Mouse (Mus musculus): Measurements from ENCODE around the gene Bcl2l10. TPM values are rescaled to one million over a fixed set of nuclear protein-coding genes. Genes with fewer than 3 reads are reported as not detected.

The Bcl2l10 gene
- polyA plus RNA-seq, 1 experiment from 2014 or later, result not detected

DNA sequence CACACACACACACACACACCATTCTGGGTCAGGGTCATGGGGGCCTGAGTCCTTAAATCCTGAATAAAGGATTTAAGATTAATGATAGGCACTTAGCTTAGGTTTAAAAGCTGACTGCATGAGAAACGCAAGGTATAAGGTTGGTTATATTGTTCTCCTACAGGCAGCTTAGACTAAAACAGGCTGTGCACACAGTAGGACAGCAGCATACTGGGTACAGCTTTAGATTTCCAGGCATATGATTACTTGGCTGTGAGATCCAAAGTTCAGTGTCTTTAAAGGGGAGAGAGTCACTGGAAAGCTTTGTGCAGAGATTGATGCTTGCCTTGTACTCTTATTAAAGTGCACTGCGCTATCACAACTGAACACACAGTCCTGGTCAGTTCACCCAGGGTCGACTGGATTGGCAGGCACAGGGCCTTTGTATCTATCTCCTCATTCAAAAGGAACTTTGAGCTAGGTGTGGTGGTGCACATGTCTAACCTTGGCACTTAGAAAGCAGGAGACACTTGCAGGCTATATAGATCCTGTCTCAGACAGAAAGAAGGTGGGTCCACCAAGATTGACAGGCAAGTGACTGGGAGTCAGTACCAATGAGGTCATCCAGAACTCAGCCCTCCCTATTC is 36.9 kb downstream of the Bcl2l10 start:
- no peak for TF ChIP-seq CTCF (IDR thresholded peaks at IDR 0.05; ENCODE audit: low read depth)
- Histone ChIP-seq H3K27me3 (replicated peaks; ENCODE audit: control insufficient read depth, insufficient read depth, low read length) (no peaks in the 10 kb centered on the region), H3K4me2 (replicated peaks; ENCODE audit: low read depth) (no peak overlapping the region), H3K4me1 (replicated peaks; ENCODE audit: control insufficient read depth, insufficient read depth, low read length) (no peaks in the 10 kb centered on the region), H3K4me3 (ENCODE audit: low read depth, low read length) (no peak overlapping the region), H3K36me3 (ENCODE audit: control insufficient read depth, insufficient read depth) (peaks cover 22% of the 10 kb centered on the region), H3K27ac (ENCODE audit: low read depth, low read length) (0 out of 2 replicates have a peak overlapping the region, but pooled peaks have one; percentile 15), H3K9ac (ENCODE audit: low read depth, low read length) (no peak overlapping the region), H3K9me3 (ENCODE audit: control insufficient read depth) (no peaks in the 10 kb centered on the region)
- peak; percentile 90 for ATAC-seq
- 56% methylated on average over 3 of the region's 3 CpGs for WGBS

DNA sequence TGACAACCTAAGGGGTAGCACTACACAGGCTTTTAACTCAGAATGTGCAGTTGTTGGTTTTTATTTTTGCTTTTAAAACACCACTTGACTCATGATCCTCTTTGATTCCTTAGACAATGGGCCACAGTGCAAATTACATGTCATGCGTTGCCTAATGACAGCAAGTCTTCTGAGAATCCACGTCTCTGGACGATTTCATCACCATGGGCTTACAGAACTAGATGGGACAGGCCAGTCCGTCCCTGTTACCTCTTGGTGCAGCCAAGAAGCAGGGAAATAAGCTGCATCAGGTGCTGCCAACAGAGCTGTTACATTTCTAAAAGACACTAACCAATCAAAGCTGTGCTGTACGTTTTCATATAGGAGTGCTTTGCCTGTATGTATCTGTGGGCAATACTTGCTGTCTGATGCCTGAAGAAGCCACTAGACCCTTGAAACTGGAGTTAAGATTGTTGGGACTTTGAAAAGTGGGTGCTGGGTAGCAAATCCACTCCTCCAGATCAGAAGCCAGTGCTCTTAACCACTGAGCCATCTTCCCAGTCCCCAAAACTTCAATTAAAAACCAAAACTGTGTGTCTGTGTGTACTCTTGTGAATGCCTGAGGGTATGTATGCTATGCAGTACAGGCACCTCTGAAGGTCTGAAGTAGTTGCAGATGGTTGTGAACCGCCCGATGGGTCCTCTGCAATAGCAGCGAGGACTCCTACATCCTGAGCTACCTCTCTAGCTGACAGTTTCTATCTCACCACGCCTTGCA is 37.8 kb downstream of the Bcl2l10 start:
- H3K27ac ChIP-seq (ENCODE audit: low read depth, low read length), result 0 out of 2 replicates have a peak overlapping the region, but pooled peaks have one; percentile 2
- WGBS, result 83% methylated on average over 9 of the region's 9 CpGs

DNA sequence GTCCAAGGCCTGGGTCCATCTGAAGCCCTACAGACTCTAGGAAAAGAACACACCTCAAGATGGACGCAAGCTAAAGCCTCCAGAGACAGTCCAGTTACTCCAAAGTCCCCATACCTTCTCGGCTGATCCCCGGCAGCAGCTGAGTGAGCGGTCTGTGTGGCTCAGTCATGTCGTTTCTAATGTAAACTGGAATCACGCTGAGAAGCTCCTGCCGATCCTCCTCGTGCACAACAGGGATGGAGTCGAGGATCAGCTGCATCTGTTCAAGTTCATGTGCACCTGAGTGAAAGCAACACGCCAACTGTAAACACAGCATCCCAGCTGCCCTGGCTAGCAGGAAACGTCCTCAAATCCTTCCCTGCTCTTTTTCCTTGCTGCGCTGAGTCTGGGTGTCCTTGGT is 45.7 kb downstream of the Bcl2l10 start:
- no peaks in the 10 kb centered on the region for H3K27me3 ChIP-seq (replicated peaks; ENCODE audit: control insufficient read depth, insufficient read depth, low read length)
- no peak overlapping the region; the same call in 1 of the 2 replicates for H3K27ac ChIP-seq (ENCODE audit: low read depth, low read length)
- H3K4me1 ChIP-seq (replicated peaks; ENCODE audit: control insufficient read depth, insufficient read depth, low read length), result no peaks in the 10 kb centered on the region
- no peak overlapping the region for H3K4me2 ChIP-seq (replicated peaks; ENCODE audit: low read depth)
- H3K4me3 ChIP-seq (ENCODE audit: low read depth, low read length), result no peak overlapping the region
- 75% methylated on average over 12 of the region's 12 CpGs for WGBS
- H3K9ac ChIP-seq (ENCODE audit: low read depth, low read length), result no peak overlapping the region
- peaks cover 84% of the 10 kb centered on the region for H3K36me3 ChIP-seq (ENCODE audit: control insufficient read depth, insufficient read depth)
- no peak for TF ChIP-seq CTCF (IDR thresholded peaks at IDR 0.05; ENCODE audit: low read depth)
- no peaks in the 10 kb centered on the region for H3K9me3 ChIP-seq (ENCODE audit: control insufficient read depth)
- no peak for ATAC-seq

More for the DNA sequence above, 37.8 kb downstream of the Bcl2l10 start:
- no peaks in the 10 kb centered on the region for H3K27me3 ChIP-seq (replicated peaks; ENCODE audit: control insufficient read depth, insufficient read depth, low read length)
- H3K4me2 ChIP-seq (replicated peaks; ENCODE audit: low read depth), result no peak overlapping the region
- 0 out of 2 replicates have a peak, but pooled peaks have one; percentile 15 for ATAC-seq
- no peak overlapping the region for H3K4me3 ChIP-seq (ENCODE audit: low read depth, low read length)
- TF ChIP-seq CTCF (IDR thresholded peaks at IDR 0.05; ENCODE audit: low read depth), result no peak
- H3K9me3 ChIP-seq (ENCODE audit: control insufficient read depth), result no peaks in the 10 kb centered on the region
- H3K9ac ChIP-seq (ENCODE audit: low read depth, low read length), result no peak overlapping the region
- H3K36me3 ChIP-seq (ENCODE audit: control insufficient read depth, insufficient read depth), result peaks cover 29% of the 10 kb centered on the region
- H3K4me1 ChIP-seq (replicated peaks; ENCODE audit: control insufficient read depth, insufficient read depth, low read length), result no peaks in the 10 kb centered on the region

DNA sequence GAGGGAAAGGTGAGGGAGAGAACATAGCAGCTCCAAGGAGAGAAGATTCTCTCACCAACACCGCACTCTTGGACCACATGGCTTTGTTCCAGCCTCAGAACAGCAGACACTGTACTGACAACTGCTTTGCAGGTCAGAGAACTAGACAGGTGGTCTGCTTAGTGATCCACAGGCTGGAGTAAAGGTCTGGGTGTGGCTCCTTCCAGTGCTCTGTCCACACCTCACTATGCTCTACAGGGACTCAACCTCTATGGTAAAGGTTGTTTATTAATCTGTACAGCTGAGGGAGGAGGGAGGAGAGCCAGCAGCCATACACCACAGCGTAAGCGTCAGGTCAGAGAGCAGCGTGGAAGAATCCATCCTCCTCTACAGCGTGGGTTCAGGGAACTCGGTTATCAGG is 48.4 kb downstream of the Bcl2l10 start:
- Histone ChIP-seq H3K27ac (ENCODE audit: low read depth, low read length) (no peak overlapping the region; the same call in 1 of the 2 replicates), H3K4me3 (ENCODE audit: low read depth, low read length) (no peak overlapping the region), H3K9me3 (ENCODE audit: control insufficient read depth) (no peaks in the 10 kb centered on the region), H3K4me1 (replicated peaks; ENCODE audit: control insufficient read depth, insufficient read depth, low read length) (no peaks in the 10 kb centered on the region), H3K36me3 (ENCODE audit: control insufficient read depth, insufficient read depth) (peaks cover 67% of the 10 kb centered on the region), H3K4me2 (replicated peaks; ENCODE audit: low read depth) (no peak overlapping the region), H3K9ac (ENCODE audit: low read depth, low read length) (no peak overlapping the region), H3K27me3 (replicated peaks; ENCODE audit: control insufficient read depth, insufficient read depth, low read length) (no peaks in the 10 kb centered on the region)
- peak; percentile 81 for ATAC-seq
- WGBS, result 61% methylated on average over 6 of the region's 6 CpGs
- no peak for TF ChIP-seq CTCF (IDR thresholded peaks at IDR 0.05; ENCODE audit: low read depth)

DNA sequence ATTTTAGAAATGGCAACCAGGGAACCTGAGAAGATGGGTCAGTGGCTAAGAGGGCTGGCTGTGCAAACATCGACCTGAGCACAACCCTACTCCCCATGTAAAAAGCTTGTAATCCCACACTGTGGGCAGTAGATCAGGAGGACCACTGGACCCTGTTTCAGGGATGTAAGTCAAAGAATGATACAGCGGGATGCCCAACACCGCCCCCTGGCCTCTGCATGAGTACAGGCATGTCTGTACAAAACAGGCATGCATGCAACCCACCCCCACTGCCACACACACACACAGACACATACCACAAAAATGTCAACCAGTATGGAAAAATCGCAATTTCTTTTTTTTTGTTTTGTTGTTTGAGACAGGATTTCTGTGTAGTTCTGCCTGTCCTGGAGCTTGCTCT is 51.5 kb downstream of the Bcl2l10 start:
- Histone ChIP-seq H3K9me3 (ENCODE audit: control insufficient read depth) (no peaks in the 10 kb centered on the region), H3K36me3 (ENCODE audit: control insufficient read depth, insufficient read depth) (peaks cover 39% of the 10 kb centered on the region), H3K4me2 (replicated peaks; ENCODE audit: low read depth) (no peak overlapping the region), H3K27ac (ENCODE audit: low read depth, low read length) (no peak overlapping the region), H3K4me1 (replicated peaks; ENCODE audit: control insufficient read depth, insufficient read depth, low read length) (0 out of 2 replicates have a peak, but pooled peaks cover 7% of the 10 kb centered on the region), H3K27me3 (replicated peaks; ENCODE audit: control insufficient read depth, insufficient read depth, low read length) (no peaks in the 10 kb centered on the region), H3K9ac (ENCODE audit: low read depth, low read length) (no peak overlapping the region), H3K4me3 (ENCODE audit: low read depth, low read length) (no peak overlapping the region)
- no peak for ATAC-seq
- WGBS, result 92% methylated on average over 4 of the region's 4 CpGs
- TF ChIP-seq CTCF (IDR thresholded peaks at IDR 0.05; ENCODE audit: low read depth), result peak; percentile 40

DNA sequence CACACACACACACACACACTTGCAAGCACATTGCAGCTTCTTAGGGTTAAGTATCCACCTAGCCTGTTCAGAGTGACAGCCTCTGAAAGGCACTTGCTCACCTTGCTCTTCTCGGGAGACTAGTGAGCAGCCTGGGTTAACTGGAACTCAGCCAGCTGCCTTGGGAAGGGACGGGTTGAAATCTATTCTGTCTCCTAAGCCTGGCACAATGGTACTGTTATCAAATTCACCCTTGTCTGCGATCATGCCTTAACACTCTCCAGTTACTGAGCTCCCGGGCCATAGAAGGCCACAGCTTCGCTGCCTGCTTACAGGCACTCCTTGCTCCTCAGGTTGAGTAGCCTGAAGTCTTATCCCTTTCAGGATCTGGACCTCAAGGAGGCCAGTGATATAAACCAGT is 53.1 kb downstream of the Bcl2l10 start:
- TF ChIP-seq CTCF (IDR thresholded peaks at IDR 0.05; ENCODE audit: low read depth), result no peak

More for the DNA sequence above, 53.1 kb downstream of the Bcl2l10 start:
- no peak for ATAC-seq
- Histone ChIP-seq H3K9me3 (ENCODE audit: control insufficient read depth) (no peaks in the 10 kb centered on the region), H3K27ac (ENCODE audit: low read depth, low read length) (no peak overlapping the region), H3K4me1 (replicated peaks; ENCODE audit: control insufficient read depth, insufficient read depth, low read length) (peaks cover 12% of the 10 kb centered on the region; the same call in 1 of the 2 replicates), H3K4me2 (replicated peaks; ENCODE audit: low read depth) (no peak overlapping the region), H3K4me3 (ENCODE audit: low read depth, low read length) (no peak overlapping the region), H3K36me3 (ENCODE audit: control insufficient read depth, insufficient read depth) (peaks cover 28% of the 10 kb centered on the region), H3K9ac (ENCODE audit: low read depth, low read length) (no peak overlapping the region), H3K27me3 (replicated peaks; ENCODE audit: control insufficient read depth, insufficient read depth, low read length) (no peaks in the 10 kb centered on the region)
- 52% methylated on average over 5 of the region's 5 CpGs for WGBS

Other genes starting within 250 kb of the Bcl2l10 start
- 1.5 and 1.9 TPM in 2 replicates for gene Myo5c, start 115.7 kb upstream of the Bcl2l10 start, polyA plus RNA-seq (2015; fragmentation: Nextera tagmentation; extraction: Ambion mirVana)
- gene Gnb5, start 41.5 kb upstream of the Bcl2l10 start, polyA plus RNA-seq (2015; fragmentation: Nextera tagmentation; extraction: Ambion mirVana), result 11.2 and 11.3 TPM in 2 replicates
- 36.6 and 39.2 TPM in 2 replicates for gene Mapk6, start 62.2 kb downstream of the Bcl2l10 start, polyA plus RNA-seq (2015; fragmentation: Nextera tagmentation; extraction: Ambion mirVana)
- 14.7 and 16.3 TPM in 2 replicates for gene Leo1, start 93.8 kb downstream of the Bcl2l10 start, polyA plus RNA-seq (2015; fragmentation: Nextera tagmentation; extraction: Ambion mirVana)
- 65.5 and 70.2 TPM in 2 replicates for gene Tmod3, start 211.9 kb downstream of the Bcl2l10 start, polyA plus RNA-seq (2015; fragmentation: Nextera tagmentation; extraction: Ambion mirVana)

Data from intestine, postnatal 0 days (tissue).